Mouse (Mus musculus) spleen, postnatal 4 days (tissue): Measurements from ENCODE around the gene Upp2.
A peak's percentile ranks its signal among the peaks of the same experiment; 100 is the strongest.

ENCODE experiments used
- DNase-seq, 2 experiments: peaks; one replicate each; pipeline ENCODE4 v3.0.0; 2022; ENCODE audit warnings: low spot score in 2 of 2

Upp2 gene

DNA sequence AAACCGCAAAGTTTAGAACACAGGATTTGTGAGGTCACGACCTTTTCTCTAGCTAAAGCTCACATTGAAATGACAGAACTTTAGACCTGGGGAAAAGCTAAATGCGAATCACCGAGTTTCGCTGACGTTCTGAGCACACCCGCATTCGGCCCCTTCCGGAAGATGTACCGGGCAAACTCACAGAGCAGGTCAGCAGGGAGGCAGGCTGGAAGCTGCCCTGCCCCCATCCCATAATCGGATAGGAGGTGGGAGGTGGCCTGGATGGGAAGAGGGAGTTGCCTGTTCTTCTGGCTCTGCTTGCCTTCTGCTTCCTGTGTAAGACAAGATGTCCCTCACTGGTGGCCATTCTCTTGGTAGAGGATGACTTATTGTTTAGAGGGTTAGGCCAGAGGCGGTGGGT is 112.9 kb downstream of the Upp2 start:
- no peak for DNase-seq

DNA sequence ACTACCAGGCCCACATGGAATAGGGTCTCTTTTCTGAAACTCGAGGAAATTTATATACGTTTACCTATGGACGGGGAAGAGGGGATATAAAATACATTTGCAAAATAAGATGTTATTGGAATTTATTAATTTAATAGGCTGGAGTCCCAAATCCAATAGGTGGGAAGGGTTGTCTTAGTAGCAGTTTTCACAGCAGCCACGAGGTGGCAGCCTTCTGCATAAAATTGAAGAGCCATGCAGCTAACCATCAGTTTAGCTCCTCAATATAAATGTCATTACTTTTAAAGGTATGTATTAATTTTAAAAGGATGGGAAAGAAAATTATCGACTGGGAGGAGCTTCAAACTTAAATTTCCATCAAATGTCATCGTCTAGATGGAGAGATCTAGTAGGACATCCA is 113.7 kb downstream of the Upp2 start:
- no peak for DNase-seq

DNA sequence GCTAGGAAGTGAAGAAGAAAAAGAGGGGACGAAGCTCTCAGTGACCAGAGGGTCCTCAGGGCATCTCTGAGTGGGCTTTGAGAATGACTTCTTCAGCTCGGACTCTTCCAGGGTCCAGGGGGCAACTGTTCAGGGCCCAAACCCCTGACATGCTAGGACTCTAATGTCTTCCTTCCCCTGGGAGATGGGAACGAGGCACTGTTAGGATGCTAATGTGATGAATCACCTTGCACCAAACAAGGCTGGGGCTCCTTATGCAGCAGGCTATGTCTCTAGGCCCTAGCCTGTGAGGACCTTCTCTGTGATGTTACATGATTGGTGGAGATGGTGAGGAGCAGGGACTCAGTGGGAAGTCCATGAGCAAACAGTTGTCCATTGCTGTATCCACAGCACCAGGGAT is 114.3 kb downstream of the Upp2 start:
- DNase-seq, result no peak

DNA sequence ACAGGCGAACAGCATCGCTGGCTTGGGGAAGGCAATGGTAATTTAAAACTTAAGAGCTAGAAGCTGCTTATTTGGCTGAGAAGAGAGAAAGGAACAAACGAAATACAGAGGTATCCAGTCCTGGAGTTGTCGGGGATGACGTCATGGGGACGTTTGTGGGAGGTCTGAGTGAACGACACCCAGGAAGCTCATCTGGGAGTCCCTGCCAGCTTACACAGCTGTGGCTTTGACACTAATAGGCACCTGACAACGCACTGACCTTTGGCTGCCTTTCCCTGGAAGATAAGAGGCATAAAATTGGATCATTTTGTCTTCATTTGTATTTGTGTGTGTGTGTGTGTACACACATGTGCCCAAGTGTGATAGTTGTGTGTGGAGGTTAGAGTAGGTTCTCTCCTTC is 130.4 kb downstream of the Upp2 start:
- no peak for DNase-seq

DNA sequence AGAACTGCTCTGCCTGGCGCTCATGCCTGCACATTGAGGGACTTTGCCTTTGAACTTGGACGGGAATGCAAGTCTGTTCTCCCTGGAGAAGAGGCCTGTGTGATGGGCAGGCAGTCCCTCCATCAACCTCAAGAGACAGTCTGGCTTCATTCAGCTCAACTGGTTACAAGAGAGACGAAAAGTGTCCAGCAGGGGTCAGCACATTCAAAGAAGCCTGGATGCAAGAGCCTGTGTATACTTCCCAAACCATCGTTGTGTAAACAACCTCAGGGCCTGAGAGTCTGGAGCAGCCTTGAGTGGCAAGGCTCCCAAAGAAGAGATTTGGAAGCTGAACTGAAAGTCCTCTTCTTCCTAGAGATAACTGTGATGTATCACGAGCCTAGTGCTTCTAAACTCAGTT is 132.8 kb downstream of the Upp2 start:
- DNase-seq, result peak in 1 of 2 experiments; percentile 23

DNA sequence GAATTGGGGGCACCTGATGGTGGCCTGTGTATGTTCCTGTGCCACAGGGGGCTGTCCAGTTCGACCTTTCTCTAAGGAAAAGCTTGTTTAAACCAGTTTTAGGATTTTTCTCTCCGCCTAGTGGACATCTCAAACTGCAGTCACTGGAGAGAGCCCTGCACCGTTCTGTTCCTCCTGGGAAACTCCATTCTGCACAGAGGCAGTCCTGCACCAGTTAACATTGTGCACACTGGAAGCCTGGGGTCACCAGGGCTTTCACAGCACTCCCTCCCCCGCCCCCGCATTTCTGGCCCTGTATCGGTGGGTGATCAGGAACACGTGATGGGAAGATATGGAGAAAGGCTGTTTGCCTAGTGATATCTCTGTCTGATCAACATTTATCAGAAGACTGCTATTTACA is 133.3 kb downstream of the Upp2 start:
- no peak for DNase-seq

DNA sequence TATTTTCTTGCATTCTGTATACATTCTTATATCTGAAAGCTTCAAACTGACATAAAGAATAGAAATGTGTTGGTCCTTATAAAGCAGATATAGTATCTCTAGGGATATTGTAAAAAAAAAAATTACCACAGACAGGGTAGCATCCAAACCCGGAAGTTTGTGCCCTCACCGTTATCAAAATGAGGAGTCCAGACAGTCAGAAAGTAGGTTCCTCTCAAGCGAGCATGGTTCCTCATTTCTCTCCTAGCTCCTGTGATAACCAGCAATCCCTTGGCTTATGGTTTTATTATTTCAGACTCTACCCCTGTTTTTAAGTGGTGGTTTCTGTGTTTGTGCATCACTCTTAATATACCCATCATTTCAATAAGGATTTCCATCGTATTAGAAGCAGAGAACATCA is 134.5 kb downstream of the Upp2 start:
- DNase-seq, result no peak

DNA sequence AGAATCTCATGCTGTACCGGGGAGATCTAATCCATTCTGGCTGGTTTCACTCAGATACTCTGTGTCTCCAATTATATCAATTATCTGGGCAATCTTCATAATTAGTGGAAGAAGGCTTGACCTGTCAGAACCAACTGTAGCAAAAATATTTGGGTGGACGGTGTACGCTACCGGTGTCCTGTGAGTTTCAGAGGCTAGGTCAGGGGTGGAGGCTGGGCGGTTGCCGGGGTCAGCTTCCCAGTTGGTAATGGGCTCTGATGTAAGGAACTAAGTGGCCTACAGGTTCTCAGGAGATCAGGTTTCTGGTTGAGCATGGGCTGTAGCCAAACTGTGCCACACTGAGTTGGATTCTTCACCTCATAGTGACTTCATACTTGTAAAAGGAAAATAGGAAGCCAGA is 136.1 kb downstream of the Upp2 start:
- DNase-seq, result no peak

DNA sequence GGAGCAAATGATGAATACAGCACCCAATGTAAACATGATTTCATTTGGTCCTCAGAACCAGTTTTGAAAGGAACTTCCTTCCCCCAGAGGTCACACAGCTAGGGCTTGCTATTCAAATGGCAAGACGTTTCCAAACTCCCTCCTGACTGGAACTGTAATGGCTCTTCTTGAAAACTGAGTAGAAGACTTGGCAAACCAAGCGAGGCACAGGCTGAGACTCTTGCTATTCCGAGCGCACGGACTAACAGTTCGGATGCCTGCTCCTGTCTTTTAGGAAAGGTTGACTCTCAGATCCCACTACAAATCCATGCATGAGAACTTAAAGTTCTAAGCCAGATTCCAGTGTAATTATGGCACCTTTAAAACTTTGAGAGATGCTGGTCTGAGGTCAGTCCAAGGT is 136.5 kb downstream of the Upp2 start:
- no peak for DNase-seq

DNA sequence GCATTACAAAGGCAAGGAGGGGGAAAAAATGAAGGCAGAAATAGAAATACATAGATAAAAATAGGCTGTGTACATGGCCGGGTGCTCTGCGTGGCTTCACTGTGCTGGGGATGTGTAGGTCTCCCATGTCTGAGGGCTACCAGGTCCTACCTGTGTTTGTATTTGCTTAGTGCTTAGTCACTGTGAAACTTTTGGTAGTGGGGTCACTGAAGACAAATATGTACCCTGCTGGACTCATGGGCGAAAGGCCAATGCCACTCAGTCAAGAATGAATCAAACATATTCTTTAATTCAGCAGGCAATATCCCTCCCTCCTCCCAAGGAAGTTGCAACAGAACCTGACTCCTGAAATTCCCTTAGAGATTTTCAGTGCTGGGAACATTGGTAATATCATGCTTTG is 137.5 kb downstream of the Upp2 start:
- no peak for DNase-seq

DNA sequence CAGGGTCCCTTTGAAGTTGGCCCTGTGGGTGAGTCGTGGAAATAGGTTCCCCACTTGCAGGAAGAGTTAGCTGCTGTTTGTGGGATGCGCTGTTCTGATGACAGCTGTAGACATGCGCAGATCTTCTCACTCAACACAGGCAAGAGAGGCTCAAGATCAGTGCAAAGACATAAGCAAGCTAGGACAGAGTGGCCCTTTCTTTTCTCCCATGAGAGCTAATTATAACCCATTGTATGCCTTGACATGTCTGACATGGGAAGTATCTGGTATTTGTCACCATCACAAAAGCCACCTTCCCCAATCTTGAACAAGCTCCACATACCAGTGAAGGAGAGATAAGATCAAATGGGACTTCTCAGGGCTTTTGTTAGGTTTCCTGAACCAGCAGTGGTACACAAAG is 140.6 kb downstream of the Upp2 start:
- no peak for DNase-seq

DNA sequence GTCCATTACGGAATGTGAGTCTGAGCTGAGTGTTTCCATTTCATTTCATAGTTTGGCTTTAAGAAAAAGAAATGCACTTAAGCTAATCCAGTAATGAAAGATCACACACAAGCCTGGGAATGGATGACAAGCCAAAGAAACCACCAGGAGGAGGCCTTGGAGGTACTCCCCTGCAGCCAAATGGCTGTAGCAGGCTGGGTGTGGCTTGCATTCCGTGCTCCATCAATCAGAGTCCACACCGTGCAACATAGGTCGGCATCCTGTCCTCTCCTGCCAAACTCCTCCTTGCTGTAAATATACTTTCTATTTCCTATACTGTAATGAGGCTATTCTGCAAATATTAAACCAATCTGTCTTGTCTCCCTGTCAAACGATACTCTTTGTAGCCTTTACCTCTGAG is 143.1 kb downstream of the Upp2 start:
- no peak for DNase-seq

DNA sequence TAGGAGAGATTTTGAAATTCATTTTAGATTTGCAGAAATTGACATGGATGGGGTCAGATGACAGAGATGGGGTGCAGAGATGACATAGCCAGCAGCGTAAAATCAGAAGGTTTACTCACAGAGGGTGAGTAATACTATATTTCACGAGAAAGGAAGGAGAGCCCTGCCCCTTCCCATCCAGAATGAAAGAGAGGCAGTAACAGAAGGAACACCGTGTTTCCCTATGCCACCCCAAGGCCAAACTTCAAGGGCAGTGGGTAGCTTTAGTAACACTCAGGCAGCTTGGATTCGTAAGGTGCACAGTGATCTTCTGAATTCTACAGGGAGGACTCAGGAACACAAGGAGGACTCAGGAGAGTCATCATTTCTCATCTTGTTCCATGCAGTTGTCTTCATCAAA is 144.0 kb downstream of the Upp2 start:
- DNase-seq, result no peak

DNA sequence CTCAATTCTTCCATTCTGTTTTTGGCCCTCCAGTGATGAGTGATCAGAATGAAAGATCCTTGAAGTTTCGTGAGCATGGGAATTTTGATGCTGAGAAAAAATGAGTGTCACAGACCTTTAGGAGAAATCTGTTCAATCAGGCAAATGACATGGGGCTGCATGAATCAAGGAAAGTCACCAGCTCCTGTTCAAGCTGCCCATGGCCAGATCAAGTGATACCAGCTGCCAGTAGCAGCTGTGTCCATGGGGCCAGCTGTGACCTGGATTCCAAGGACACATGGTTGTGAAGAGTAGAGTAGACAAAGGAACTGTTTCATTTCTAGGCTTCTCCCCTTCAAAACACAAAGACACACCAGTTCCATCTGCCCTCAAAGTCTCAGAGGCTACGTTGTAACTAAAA is 144.4 kb downstream of the Upp2 start:
- DNase-seq, result no peak

DNA sequence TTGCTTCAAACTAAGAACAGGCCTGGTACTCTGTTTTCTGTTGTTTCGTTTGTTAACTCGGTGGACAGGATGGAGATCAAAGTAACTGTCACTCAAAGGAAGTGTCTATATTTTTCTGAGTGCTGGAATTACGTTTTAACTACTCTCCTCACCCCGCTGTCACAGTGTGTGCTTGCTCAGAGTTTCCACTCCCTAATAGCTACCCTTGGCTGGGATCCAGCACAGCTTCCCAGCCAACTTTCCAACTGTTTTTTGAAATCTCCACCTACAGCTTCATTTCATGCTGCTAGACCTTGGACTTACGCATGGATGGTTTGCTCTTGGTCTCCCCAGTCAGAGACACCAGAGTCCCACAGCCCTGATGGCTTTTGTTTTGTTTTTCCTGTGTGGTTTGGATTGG is 144.8 kb downstream of the Upp2 start:
- no peak for DNase-seq

DNA sequence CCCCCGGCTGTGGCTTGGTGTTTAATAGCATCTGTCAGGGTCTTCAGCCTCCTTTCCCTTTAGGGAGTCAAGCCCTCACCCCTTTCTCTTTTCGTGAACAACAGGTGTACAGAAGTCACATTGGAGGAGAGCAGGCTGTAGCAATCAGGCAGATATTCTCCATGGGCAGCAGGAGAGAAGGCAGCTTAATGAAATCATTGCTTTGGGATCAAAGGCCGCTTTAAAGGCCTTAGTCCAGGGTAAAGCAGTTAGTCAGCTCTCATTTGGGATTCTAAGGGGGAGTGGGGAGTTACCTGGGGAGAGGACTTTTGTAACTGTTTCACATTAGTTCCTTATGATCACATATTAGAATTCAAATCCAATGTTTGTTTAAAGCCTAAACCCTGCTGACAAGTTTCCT is 150.8 kb downstream of the Upp2 start:
- no peak for DNase-seq

DNA sequence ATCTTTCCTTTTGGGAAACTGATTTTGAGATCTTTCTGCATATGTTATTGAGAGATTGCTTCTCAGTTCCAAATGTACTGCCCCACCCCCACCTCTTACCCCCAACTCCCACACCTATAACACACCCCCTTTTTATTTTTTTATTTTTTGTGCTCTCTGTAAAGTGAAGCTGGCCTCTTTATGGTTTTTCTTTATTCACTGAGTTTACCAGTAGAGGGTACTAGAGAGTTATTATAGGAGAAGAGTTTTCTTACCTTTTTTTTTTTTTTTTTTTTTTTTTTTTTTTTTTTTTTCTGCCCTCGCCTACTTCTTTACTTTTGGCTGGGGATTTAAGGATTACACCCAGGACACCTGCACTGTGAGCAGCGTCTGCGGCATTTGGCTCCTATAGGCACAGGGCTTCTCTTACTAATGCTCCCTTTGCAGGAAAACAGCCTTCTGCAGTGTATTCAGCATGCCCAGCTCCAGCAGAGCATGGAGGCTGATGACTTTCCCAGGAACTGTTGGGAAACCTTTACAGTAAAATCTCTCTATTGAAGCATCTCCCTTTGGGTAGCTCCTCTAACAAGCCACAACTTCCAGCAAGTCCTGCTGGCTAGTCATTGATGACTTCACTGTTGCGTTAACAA is 170.2 kb downstream of the Upp2 start:
- DNase-seq, result no peak

DNA sequence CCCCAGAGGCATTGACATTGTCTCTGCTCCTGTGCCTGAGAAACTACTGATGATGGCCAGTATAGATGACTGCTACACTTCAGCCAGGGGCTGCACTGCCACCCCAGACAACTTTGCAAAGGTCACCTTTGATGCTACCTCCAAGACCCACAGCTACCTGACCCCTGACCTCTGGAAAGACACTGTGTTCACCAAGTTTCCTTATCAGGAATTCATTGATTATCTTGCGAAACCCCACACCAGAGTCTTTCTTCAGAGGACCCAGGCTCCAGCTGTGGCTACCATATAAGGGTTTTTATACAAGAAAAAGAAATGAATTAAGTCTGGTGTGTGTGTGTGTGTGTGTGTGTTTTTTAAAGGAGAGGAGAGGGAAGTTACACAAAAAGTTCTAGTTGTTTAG is 174.1 kb downstream of the Upp2 start:
- no peak for DNase-seq

DNA sequence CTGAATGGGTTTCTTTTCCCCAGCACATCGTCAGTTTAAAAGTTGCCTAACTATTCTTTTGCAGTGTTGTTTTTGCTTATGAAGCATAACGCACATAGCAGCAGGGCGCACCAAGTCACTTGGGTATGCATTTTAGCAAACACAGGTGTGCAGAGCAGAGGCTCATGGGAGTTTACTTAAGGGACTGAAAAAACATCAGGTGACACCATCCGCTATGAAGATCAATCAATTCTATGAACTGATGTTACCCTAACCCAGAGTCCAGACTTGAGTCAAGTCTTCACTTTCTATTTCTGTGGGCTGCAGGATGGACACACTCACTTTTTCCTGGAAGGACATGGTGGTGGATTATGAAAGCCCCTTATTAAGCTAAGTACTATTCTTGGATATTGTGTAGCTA is 174.9 kb downstream of the Upp2 start:
- DNase-seq, result no peak

DNA sequence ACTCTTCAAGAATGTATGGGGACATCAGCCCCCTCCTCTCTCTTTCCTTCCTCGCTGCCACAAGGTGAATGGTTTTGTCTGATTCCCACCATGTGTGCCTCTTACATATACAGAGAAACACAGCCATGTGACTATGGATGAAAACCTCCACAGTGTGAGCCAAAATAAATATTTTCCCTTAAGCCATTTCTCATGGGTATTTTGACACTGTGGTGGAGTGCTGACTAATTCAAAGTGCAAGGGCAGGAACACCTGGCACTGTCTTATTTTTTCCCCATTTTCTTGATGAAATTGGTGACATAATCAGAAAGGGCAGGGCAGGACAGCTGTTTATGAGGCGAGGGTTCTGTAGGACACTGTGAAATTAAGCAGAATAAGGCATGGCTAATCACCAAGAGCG is 176.3 kb downstream of the Upp2 start:
- DNase-seq, result no peak

DNA sequence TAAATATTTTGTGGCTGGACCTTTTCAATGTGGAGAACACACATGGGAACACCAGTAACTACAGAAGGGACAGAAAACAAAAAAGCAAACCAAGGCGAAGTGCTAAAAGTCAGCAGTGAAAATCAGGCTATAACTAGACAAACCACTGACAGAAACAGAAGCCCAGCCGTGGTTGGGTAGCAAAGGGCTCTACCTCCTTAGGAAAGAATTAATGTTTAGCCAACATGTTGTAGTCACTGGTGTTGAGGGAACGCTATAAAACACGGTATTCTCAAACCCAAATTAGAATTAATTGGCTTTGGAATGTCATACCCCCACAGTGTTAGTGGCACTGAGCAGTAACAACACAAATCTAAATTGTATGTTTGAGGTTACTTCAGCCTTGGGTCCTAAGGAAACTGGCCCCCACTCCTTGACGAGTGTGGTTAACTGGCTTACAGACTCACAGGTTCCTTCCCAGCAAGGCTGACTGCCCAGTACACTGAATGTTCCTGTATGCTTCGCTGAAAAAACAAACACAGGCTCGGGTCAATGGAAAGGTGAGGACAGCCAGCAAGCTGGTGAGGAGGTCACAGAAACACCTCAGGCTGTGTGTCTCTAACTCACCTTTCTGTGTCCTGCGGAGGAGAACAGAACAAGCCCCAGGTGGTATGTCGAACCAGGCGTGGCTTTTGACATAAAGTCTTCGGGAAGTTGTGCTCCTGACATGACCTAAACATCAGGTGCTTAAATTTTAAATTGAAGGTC is 180.6 kb downstream of the Upp2 start:
- DNase-seq, result no peak

DNA sequence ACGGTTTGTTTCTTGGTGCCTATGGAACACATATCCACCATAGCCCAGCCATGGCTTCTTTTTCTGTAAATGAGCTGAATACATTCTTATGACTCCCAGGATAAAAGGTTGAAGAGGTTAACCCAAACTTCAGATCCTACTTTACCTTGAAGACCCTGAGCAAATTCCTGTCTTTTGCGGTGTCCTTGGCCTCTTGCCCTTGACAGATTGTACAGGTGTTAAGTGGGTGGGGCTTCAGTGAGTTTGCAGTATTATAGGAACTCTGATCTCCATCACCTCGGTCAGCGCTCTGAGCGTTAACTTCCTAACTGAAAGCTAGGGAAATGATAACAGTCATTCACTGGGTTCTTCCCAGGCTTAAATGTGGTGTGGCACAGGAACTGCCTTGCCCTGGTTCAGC is 181.2 kb downstream of the Upp2 start:
- no peak for DNase-seq

DNA sequence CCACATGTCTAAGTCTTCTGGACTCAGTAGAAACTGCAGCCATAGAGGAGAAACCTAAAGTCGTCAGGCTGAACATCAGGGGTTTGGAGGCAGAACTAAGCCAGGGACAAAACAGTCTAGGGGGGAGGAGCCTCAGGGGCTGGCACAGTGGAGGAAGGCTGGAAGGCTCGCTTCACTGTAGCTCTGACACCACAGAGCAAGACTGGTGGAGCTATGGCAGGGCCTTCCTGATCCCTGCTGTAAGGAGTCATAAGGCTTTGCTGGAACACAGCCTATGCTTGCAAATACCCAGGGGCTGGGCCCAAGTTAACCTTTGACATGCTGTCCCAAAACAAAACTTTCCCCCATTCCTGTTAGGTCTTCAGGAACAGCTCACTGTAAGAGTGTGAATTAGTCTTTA is 185.8 kb downstream of the Upp2 start:
- no peak for DNase-seq

DNA sequence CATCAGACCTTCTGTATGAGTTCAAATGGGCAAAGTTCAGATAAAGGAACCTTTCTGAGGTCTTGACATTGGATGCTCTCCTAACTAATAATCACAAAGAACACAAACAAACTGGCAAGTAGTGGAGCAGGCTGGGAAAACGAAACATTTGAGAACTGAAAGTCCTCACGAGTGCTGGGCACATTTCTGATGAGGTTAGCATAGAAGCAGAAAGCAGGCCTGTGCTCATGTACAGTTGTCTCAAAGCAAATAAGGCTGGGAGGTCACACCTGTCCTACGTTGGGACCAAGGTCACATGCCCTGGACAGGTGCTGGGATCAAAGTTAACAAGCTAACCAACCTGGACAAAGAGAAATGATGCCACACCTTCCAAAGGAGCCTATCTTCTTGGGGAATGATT is 187.6 kb downstream of the Upp2 start:
- no peak for DNase-seq
